Mouse (Mus musculus): ENCODE measurements around the gene Timm8a1.

DNA sequence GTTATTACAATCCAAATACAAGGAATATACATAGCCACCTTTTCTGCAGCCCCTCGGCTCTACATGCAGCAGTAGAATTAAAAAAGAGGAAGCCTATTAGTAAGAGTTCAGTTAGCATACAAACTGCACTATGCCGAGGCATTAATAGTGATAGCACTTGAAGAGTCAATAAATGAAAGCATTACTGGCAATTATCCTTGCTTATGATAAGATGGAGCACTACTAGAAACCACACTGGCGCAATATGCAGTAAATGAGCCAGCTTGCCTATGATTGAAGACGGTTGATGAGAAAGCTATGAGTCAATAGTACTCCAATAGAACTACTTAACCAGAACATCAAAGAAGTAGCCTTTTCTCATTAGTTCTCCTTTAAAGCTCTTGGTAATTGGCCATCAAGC, 36.2 kb upstream of the Timm8a1 start:
- no peak for TF ChIP-seq POLR2A (IDR thresholded peaks at IDR 0.05; ENCODE audit: control insufficient read depth in 1 of 2, insufficient read depth in 1 of 2, low read depth in 1 of 2, low read length in 2 of 2, poor library complexity in 1 of 2)
- TF ChIP-seq GATA1 (IDR thresholded peaks at IDR 0.05; ENCODE audit: low read depth, low read length), result no peak
- no peak for TF ChIP-seq EP300 (IDR thresholded peaks at IDR 0.05; ENCODE audit: low read depth in 1 of 2, low read length in 2 of 2)
- no peak for TF ChIP-seq CTCF (IDR thresholded peaks at IDR 0.05 in 2 of 3, conservative IDR thresholded peaks at IDR 0.05 in 1 of 3; ENCODE audit: control insufficient read depth in 1 of 3, insufficient read depth in 1 of 3, low read depth in 2 of 3, low read length in 3 of 3, poor library complexity in 1 of 3, severe bottlenecking in 1 of 3)
- no peak for TF ChIP-seq MAX (IDR thresholded peaks at IDR 0.05; ENCODE audit: low read length)
- no peak for TF ChIP-seq ZC3H11A (IDR thresholded peaks at IDR 0.05; ENCODE audit: low read depth, low read length)
